Mouse (Mus musculus): ENCODE results near the gene Hist1h2bg. TPM values are rescaled to one million over a fixed set of nuclear protein-coding genes. Genes with fewer than 3 reads are reported as not detected.
"Not testable (repeated sequence)": the region's sequence is repeated elsewhere in the genome, so short reads cannot be mapped to it uniquely, and the experiment has no call there.

Gene Hist1h2bg
- total RNA-seq, 2 experiments from 2014 or later: 386 to 1,210 TPM

GRCm38 (mm10) chr13:23556906-23557305 is 14.3 kb upstream of the Hist1h2bg start:
- no peak for ATAC-seq (replicated peaks; ENCODE audit: low FRiP score, low TSS enrichment, poor library complexity, severe bottlenecking)

GRCm38 (mm10) chr13:23560699-23561098 is 10.5 kb upstream of the Hist1h2bg start:
- ATAC-seq (replicated peaks; ENCODE audit: low FRiP score, low TSS enrichment, poor library complexity, severe bottlenecking): not testable (repeated sequence)

GRCm38 (mm10) chr13:23561531-23561882 is 9.7 kb upstream of the Hist1h2bg start:
- ATAC-seq (replicated peaks; ENCODE audit: low FRiP score, low TSS enrichment, poor library complexity, severe bottlenecking): not testable (repeated sequence)

DNA sequence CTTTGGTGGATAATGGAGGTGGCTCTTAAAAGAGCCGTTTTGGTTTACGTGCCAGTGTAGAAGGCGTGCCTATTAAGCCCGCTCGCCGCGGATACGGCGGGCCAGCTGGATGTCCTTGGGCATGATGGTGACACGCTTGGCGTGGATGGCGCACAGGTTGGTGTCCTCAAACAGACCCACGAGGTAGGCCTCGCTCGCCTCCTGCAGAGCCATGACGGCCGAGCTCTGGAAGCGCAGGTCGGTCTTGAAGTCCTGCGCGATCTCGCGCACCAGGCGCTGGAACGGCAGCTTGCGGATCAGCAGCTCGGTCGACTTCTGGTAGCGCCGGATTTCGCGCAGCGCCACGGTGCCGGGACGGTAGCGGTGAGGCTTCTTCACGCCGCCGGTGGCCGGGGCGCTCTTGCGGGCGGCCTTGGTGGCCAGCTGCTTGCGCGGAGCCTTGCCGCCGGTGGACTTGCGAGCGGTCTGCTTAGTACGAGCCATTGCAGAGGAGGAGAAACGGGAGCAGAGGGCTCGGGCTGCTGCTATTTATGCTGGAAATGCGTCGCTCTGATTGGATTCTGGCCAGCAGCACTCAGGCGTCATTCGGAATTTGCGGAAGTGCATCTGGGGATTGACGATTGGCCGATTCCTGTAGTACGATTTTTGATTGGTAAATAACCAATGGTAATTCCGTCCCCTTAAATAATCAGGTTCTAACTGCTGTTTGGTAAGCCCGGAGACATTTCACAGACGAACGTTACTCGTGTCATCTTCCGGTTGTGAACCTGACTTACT is 9.1 kb upstream of the Hist1h2bg start, which contains the start of gene Hist1h3e:
Hist1h3e (minus strand) TSS at position 487 of the 777 bp plus-strand sequence.
- peak; percentile 84 for ATAC-seq (replicated peaks; ENCODE audit: low FRiP score, low TSS enrichment, poor library complexity, severe bottlenecking)

- peak; percentile 65 for ATAC-seq (replicated peaks; ENCODE audit: low FRiP score, low TSS enrichment, poor library complexity, severe bottlenecking)
Measured at GRCm38 (mm10) chr13:23562699-23563462, 8.3 kb upstream of the Hist1h2bg start.

GRCm38 (mm10) chr13:23564482-23564881 is 6.7 kb upstream of the Hist1h2bg start:
- no peak for ATAC-seq (replicated peaks; ENCODE audit: low FRiP score, low TSS enrichment, poor library complexity, severe bottlenecking)

GRCm38 (mm10) chr13:23570261-23571021 is 755 bp upstream of the Hist1h2bg start:
- ATAC-seq (replicated peaks; ENCODE audit: low FRiP score, low TSS enrichment, poor library complexity, severe bottlenecking): not testable (repeated sequence)

DNA sequence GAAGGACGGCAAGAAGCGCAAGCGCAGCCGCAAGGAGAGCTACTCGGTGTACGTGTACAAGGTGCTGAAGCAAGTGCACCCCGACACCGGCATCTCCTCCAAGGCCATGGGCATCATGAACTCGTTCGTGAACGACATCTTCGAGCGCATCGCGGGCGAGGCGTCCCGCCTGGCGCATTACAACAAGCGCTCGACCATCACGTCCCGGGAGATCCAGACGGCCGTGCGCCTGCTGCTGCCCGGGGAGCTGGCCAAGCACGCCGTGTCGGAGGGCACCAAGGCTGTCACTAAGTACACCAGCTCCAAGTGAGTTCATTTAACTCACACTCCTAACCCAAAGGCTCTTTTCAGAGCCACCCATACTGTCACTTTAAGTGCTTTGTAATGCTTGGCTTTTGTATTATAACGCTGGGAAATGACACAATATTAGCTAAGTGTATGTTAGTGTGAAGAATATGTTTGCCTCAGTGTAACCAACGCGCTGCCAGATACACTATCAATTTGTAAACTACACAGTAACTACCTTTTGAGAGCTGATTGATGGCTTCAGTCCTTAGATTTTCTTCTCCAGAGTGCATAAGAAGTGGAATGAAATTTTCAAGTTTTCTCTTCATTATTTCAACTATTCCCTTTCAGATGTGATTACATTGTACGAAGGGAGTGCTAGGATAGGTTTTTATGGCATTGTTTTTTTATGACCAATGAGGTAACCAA is 465 bp downstream of the Hist1h2bg start:
- ATAC-seq (replicated peaks; ENCODE audit: low FRiP score, low TSS enrichment, poor library complexity, severe bottlenecking): peak; percentile 25

DNA sequence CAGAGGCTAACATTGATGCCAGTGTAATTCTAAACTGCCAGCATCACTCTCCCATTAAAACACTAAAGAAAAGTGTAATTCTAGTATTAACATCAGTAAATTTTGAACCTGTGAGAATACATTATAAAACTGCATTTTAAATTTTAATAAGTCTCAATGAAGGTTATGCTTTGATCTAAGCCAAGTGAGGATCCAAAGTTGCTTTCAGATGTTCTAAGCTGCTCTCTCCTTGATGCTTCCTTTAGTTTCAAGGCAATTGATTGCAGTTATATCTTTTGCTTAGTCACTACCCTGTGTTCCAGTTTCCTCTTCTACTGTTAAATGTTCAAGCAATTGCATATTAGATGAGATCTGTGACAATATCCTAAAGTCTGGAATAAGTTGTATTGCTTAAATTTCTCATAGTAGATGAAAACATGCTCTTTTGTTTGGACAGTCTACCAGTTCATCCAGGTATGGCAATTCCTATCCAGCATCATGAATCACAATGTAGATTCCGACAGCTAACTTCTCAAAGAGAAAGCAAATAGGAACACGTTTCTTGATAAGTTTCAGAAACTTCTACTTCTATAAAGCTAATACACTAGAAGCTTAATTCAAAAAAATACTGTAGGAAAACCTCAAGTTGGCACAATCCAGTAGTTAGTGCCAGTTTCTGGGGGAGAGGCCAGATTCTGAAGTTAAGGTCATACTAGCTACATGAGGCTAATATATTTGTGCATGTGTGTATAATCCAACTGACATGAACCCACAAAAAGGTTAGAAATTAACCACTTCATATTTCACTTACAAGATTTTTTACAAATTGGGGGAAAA is 1.2 kb downstream of the Hist1h2bg start:
- no peak for ATAC-seq (replicated peaks; ENCODE audit: low FRiP score, low TSS enrichment, poor library complexity, severe bottlenecking)

- ATAC-seq (replicated peaks; ENCODE audit: low FRiP score, low TSS enrichment, poor library complexity, severe bottlenecking): not testable (repeated sequence)
Measured at GRCm38 (mm10) chr13:23573034-23573897, 2.1 kb downstream of the Hist1h2bg start.

DNA sequence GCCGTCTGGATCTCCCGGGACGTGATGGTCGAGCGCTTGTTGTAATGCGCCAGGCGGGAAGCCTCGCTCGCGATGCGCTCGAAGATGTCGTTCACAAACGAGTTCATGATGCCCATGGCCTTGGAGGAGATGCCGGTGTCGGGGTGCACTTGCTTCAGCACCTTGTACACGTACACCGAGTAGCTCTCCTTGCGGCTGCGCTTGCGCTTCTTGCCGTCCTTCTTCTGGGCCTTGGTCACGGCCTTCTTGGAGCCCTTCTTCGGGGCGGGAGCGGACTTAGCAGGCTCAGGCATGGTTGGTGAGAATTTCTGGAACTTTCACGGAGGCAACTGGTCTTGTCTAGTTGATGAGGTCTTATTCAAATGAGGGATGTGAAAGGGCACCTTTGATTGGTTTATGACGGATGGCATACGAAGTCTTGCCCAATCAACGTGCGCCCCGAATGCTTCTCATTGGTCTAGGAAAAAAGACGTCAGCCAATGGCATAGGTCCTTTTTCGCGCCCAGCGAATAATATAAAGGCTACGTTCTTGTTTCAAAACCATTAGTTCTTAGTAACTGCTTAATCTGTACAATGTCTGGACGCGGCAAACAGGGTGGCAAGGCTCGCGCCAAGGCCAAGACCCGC is 2.8 kb downstream of the Hist1h2bg start, which contains the start of the genes Hist1h2bf and Hist1h2ad:
Hist1h2bf (minus strand) TSS at position 299 of the 627 bp plus-strand sequence.
Hist1h2ad (plus strand) TSS at position 484 of the 627 bp plus-strand sequence.
- peak; percentile 70 for ATAC-seq (replicated peaks; ENCODE audit: low FRiP score, low TSS enrichment, poor library complexity, severe bottlenecking)

DNA sequence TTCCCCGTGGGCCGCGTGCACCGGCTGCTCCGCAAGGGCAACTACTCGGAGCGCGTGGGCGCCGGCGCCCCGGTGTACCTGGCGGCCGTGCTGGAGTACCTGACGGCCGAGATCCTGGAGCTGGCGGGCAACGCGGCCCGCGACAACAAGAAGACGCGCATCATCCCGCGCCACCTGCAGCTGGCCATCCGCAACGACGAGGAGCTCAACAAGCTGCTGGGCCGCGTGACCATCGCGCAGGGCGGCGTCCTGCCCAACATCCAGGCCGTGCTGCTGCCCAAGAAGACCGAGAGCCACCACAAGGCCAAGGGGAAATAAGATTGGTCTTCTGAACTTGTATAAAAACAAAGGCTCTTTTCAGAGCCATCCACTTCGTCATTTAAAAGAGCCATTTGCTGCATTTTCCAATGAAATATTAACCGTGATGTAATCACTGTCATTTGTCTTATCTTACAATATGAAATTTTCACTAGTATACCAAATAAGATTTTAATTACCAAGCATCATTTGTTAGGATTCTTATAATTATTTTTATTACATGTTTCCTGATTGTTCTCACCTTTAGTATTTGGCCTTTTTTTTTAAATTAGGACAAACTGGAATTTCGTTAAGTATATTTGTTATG is 3.5 kb downstream of the Hist1h2bg start:
- ATAC-seq (replicated peaks; ENCODE audit: low FRiP score, low TSS enrichment, poor library complexity, severe bottlenecking): not testable (repeated sequence)

DNA sequence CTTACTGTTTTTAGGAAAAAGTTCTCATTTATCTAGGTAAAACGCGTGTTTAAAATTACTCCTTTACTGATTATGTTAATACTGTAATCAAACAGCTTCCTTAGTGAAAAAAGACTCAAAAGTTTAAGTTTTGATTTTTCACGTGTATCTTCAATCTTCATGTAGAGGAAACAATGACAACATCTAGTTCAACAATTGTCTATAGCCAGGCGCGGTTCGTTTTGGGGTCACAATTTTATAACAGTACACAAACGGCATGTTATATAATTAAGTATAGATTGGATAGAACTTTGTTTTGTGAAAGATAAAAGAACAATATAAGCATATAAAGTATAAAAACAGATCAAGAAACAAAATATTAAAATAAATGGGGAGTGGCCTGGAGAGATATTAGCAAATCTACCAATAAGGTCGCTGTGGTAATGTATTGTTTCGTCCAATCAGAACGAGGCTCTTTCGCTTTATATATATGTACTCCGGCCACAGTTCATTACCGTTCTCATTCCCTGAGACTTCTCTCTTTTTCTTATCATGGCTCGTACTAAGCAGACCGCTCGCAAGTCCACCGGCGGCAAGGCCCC is 4.2 kb downstream of the Hist1h2bg start, which contains the start of gene Hist1h3d:
Hist1h3d (plus strand) TSS at position 493 of the 581 bp plus-strand sequence.
- ATAC-seq (replicated peaks; ENCODE audit: low FRiP score, low TSS enrichment, poor library complexity, severe bottlenecking): peak; percentile 48

DNA sequence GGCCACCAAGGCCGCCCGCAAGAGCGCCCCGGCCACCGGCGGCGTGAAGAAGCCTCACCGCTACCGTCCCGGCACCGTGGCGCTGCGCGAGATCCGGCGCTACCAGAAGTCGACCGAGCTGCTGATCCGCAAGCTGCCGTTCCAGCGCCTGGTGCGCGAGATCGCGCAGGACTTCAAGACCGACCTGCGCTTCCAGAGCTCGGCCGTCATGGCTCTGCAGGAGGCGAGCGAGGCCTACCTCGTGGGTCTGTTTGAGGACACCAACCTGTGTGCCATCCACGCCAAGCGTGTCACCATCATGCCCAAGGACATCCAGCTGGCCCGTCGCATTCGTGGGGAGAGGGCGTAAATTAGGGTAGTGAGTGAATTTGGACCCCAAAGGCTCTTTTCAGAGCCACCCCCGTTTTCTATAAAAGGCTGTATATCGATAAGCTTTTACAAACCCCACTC is 4.7 kb downstream of the Hist1h2bg start:
- ATAC-seq (replicated peaks; ENCODE audit: low FRiP score, low TSS enrichment, poor library complexity, severe bottlenecking): not testable (repeated sequence)

DNA sequence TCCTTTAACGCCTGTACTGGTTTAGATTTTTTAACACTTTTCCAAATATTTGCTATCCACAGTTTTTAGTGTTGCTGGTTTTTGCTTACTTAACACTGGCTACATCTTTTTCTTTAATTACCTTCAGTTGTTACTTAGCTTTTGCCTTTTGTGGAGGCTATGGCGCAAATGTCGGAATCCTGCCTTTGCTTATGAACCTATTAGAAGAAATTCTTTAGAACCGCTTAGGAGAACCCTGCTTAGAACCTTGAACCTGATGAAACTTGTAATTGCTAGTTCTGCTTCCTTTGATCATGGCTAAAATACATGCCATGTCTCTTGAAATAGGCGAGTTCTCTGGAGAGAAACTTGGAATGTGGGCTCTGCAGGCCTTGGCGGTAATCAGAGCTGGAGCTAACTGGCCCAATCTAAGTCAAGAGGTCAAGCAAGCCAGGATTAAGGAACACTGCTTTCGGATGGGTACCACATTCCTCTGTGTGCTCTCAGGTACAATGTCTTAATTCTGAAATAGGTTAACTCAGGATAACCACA is 5.2 kb downstream of the Hist1h2bg start:
- ATAC-seq (replicated peaks; ENCODE audit: low FRiP score, low TSS enrichment, poor library complexity, severe bottlenecking): no peak

Measured in megakaryocyte-erythroid progenitor cell, adult 5-6 weeks (primary cell).